ENCODE assay signal across 26 mouse cellular contexts in genomic region chr3:26105528-26105927, GRCm38 (mm10).
DNase-seq lines count a peak whose midpoint lies in the region; ATAC-seq lines count a peak whose summit lies in the region.
"Had no signal": no experiment of that assay in that cellular context is flagged by ENCODE, and none has a peak within 500 bp of the region (broad histone marks: within the 10 kb centered on the region; RNA-seq: fewer than 3 reads in every experiment).

No protein-coding gene starts in this region.

- WGBS in embryonic facial prominence, embryonic 14.5 days = 45% methylated on average over 3 of the region's 3 CpGs
- 34% methylated on average over 3 of the region's 3 CpGs for WGBS in embryonic facial prominence, embryonic 10.5 days
- 13% methylated on average over 3 of the region's 3 CpGs for WGBS in forebrain, embryonic 13.5 days
- 12% methylated on average over 3 of the region's 3 CpGs for WGBS in forebrain, embryonic 16.5 days
- WGBS in forebrain, embryonic 14.5 days = 10% methylated on average over 3 of the region's 3 CpGs

- no peak overlapping the region for H3K9ac ChIP-seq in embryonic facial prominence, embryonic 14.5 days (ENCODE audit: low read depth, low read length)
- no peak overlapping the region for H3K9ac ChIP-seq in forebrain, embryonic 13.5 days
- H3K9ac ChIP-seq in forebrain, embryonic 16.5 days (replicated peaks; ENCODE audit: low read depth, low read length) = no peak overlapping the region
- H3K9ac ChIP-seq in forebrain, embryonic 14.5 days (ENCODE audit: low read length) = no peak overlapping the region
- H3K9ac ChIP-seq: embryonic facial prominence, embryonic 13.5 days; heart, embryonic 13.5 days; hindbrain, embryonic 15.5 days; intestine, embryonic 15.5 days had no signal

- peak; percentile 71; the same call in 1 of the 2 replicates for ATAC-seq in embryonic facial prominence, embryonic 14.5 days (ENCODE audit: low read depth)
- peak; percentile 33; the same call in 1 of the 2 replicates for ATAC-seq in forebrain, embryonic 13.5 days
- no peak for ATAC-seq in forebrain, embryonic 16.5 days
- ATAC-seq in forebrain, embryonic 14.5 days = peak; percentile 32; the same call in 1 of the 2 replicates
- ATAC-seq: intestine, embryonic 15.5 days; Patski had no signal

- no peaks in the 10 kb centered on the region for H3K9me3 ChIP-seq in embryonic facial prominence, embryonic 14.5 days (ENCODE audit: control insufficient read depth, low read length)
- H3K9me3 ChIP-seq in embryonic facial prominence, embryonic 10.5 days = no peaks in the 10 kb centered on the region
- no peaks in the 10 kb centered on the region for H3K9me3 ChIP-seq in forebrain, embryonic 13.5 days (replicated peaks)
- H3K9me3 ChIP-seq in forebrain, embryonic 16.5 days (ENCODE audit: control insufficient read depth, low read length) = no peaks in the 10 kb centered on the region
- no peaks in the 10 kb centered on the region for H3K9me3 ChIP-seq in forebrain, embryonic 14.5 days (replicated peaks; ENCODE audit: control insufficient read depth, low read length)
- H3K9me3 ChIP-seq: embryonic facial prominence, embryonic 13.5 days; heart, embryonic 10.5 days; heart, embryonic 13.5 days; hindbrain, embryonic 15.5 days; intestine, embryonic 15.5 days had no signal

- no peak overlapping the region for H3K4me2 ChIP-seq in embryonic facial prominence, embryonic 14.5 days (ENCODE audit: low read depth, low read length)
- H3K4me2 ChIP-seq in forebrain, embryonic 13.5 days = no peak overlapping the region
- H3K4me2 ChIP-seq in forebrain, embryonic 16.5 days (ENCODE audit: low read length) = no peak overlapping the region
- H3K4me2 ChIP-seq in forebrain, embryonic 14.5 days (ENCODE audit: low read length) = no peak overlapping the region
- H3K4me2 ChIP-seq: embryonic facial prominence, embryonic 13.5 days; heart, embryonic 13.5 days; hindbrain, embryonic 15.5 days; intestine, embryonic 15.5 days had no signal

- H3K4me1 ChIP-seq in embryonic facial prominence, embryonic 14.5 days (ENCODE audit: control insufficient read depth, insufficient read depth, low read length) = no peaks in the 10 kb centered on the region
- peaks cover 4% of the 10 kb centered on the region; the same call in 1 of the 2 replicates for H3K4me1 ChIP-seq in embryonic facial prominence, embryonic 10.5 days
- H3K4me1 ChIP-seq in forebrain, embryonic 13.5 days = peaks cover 3% of the 10 kb centered on the region; the same call in 1 of the 2 replicates
- H3K4me1 ChIP-seq in forebrain, embryonic 16.5 days (replicated peaks; ENCODE audit: control insufficient read depth, insufficient read depth, low read length) = no peaks in the 10 kb centered on the region; the same call in 1 of the 2 replicates
- no peaks in the 10 kb centered on the region for H3K4me1 ChIP-seq in forebrain, embryonic 14.5 days (ENCODE audit: control insufficient read depth, insufficient read depth, low read length)
- H3K4me1 ChIP-seq: heart, embryonic 10.5 days; heart, embryonic 13.5 days; hindbrain, embryonic 15.5 days; intestine, embryonic 15.5 days had no signal

- H3K27ac ChIP-seq in embryonic facial prominence, embryonic 14.5 days (replicated peaks; ENCODE audit: low read depth, low read length) = no peak overlapping the region
- no peak overlapping the region for H3K27ac ChIP-seq in embryonic facial prominence, embryonic 10.5 days (replicated peaks)
- H3K27ac ChIP-seq in forebrain, embryonic 13.5 days = no peak overlapping the region
- no peak overlapping the region for H3K27ac ChIP-seq in forebrain, embryonic 16.5 days (ENCODE audit: low read length)
- H3K27ac ChIP-seq in forebrain, embryonic 14.5 days (ENCODE audit: low read depth, low read length) = no peak overlapping the region
- H3K27ac ChIP-seq: embryonic facial prominence, embryonic 13.5 days; heart, adult 2 months; heart, embryonic 10.5 days; heart, embryonic 13.5 days; hindbrain, embryonic 15.5 days; intestine, embryonic 15.5 days had no signal

- H3K36me3 ChIP-seq in embryonic facial prominence, embryonic 14.5 days (ENCODE audit: control insufficient read depth, insufficient read depth, low read length) = no peaks in the 10 kb centered on the region
- no peaks in the 10 kb centered on the region for H3K36me3 ChIP-seq in embryonic facial prominence, embryonic 10.5 days (replicated peaks)
- H3K36me3 ChIP-seq in forebrain, embryonic 13.5 days (ENCODE audit: poor library complexity, severe bottlenecking) = no peaks in the 10 kb centered on the region
- H3K36me3 ChIP-seq in forebrain, embryonic 16.5 days (ENCODE audit: control insufficient read depth, insufficient read depth) = no peaks in the 10 kb centered on the region
- no peaks in the 10 kb centered on the region for H3K36me3 ChIP-seq in forebrain, embryonic 14.5 days (ENCODE audit: control insufficient read depth, insufficient read depth, low read length)
- H3K36me3 ChIP-seq: embryonic facial prominence, embryonic 13.5 days; heart, embryonic 10.5 days; heart, embryonic 13.5 days; hindbrain, embryonic 15.5 days; intestine, embryonic 15.5 days had no signal

- H3K4me3 ChIP-seq in embryonic facial prominence, embryonic 14.5 days (ENCODE audit: low read depth, low read length) = no peak overlapping the region
- H3K4me3 ChIP-seq in embryonic facial prominence, embryonic 10.5 days = no peak overlapping the region
- no peak overlapping the region for H3K4me3 ChIP-seq in forebrain, embryonic 13.5 days
- no peak overlapping the region for H3K4me3 ChIP-seq in forebrain, embryonic 16.5 days (replicated peaks; ENCODE audit: low read length)
- no peak overlapping the region for H3K4me3 ChIP-seq in forebrain, embryonic 14.5 days (ENCODE audit: low read depth, low read length)
- H3K4me3 ChIP-seq: embryonic facial prominence, embryonic 13.5 days; heart, adult 2 months; heart, embryonic 10.5 days; heart, embryonic 13.5 days; hindbrain, embryonic 15.5 days; intestine, embryonic 15.5 days had no signal

- H3K27me3 ChIP-seq in embryonic facial prominence, embryonic 14.5 days (replicated peaks; ENCODE audit: control insufficient read depth, insufficient read depth, low read length) = no peaks in the 10 kb centered on the region
- H3K27me3 ChIP-seq in embryonic facial prominence, embryonic 10.5 days (replicated peaks; ENCODE audit: low read depth, poor library complexity, severe bottlenecking) = no peaks in the 10 kb centered on the region
- no peaks in the 10 kb centered on the region for H3K27me3 ChIP-seq in forebrain, embryonic 13.5 days
- no peaks in the 10 kb centered on the region for H3K27me3 ChIP-seq in forebrain, embryonic 16.5 days (replicated peaks; ENCODE audit: control insufficient read depth, insufficient read depth, low read length)
- no peaks in the 10 kb centered on the region for H3K27me3 ChIP-seq in forebrain, embryonic 14.5 days (replicated peaks; ENCODE audit: control insufficient read depth, insufficient read depth, low read length)
- H3K27me3 ChIP-seq: embryonic facial prominence, embryonic 13.5 days; heart, embryonic 13.5 days; hindbrain, embryonic 15.5 days; intestine, embryonic 15.5 days; Patski had no signal

- DNase-seq in embryonic facial prominence, embryonic 14.5 days (ENCODE audit: low spot score) = peak; percentile 48
- no peak for DNase-seq in embryonic facial prominence, embryonic 10.5 days (ENCODE audit: low spot score)
- DNase-seq in forebrain, embryonic 14.5 days (ENCODE audit: low spot score) = no peak
- peak; percentile 85 for DNase-seq in retina, postnatal 1 day
- no peak for DNase-seq in natural killer cell, adult 2 months (ENCODE audit: low spot score in 2 of 2)
- no peak for DNase-seq in layer of hippocampus, adult 9-10 months (ENCODE audit: low spot score)
- DNase-seq: adrenal gland, postnatal 10 days; adrenal gland, postnatal 36 days; cerebellum, adult 11 months; cerebellum, adult 2 months; cerebellum, adult 9-11 months; cerebellum, postnatal 25 days; gastrocnemius, postnatal 10 days; gastrocnemius, postnatal 36 days; heart, adult 2 months; heart, postnatal 14 days; heart, postnatal 4 days; kidney, adult 18-20 months had no signal

Comparison
In these comparisons a context has a peak if more than half of its experiments do, and no peak if none do; other contexts are left out.
1. DNase-seq: peak in embryonic facial prominence, embryonic 14.5 days (single experiment) and retina, postnatal 1 day (single experiment); none in embryonic facial prominence, embryonic 10.5 days (single experiment), forebrain, embryonic 14.5 days (single experiment), natural killer cell, adult 2 months (0 of 2) and layer of hippocampus, adult 9-10 months (single experiment).